Mouse (Mus musculus) heart, postnatal 0 days (tissue): ENCODE results near the gene Trmt1l. TPM values are rescaled to one million over a fixed set of nuclear protein-coding genes. Genes with fewer than 3 reads are reported as not detected.

ENCODE experiments used
- ATAC-seq: fragments of 200-750 bp; cut with Nextera tagmentation; 2 replicates; pipeline ENCODE4 v1.8.0; 2017; ENCODE audit warnings: low read depth, moderate number of reproducible peaks, moderate library complexity; ENCODE audit not compliant: insufficient read depth
- DNase-seq: peaks from one replicate; pipeline ENCODE4 v3.0.0-alpha.2; 2016; ENCODE audit warnings: low spot score
- H3K27ac ChIP-seq: fragments of 300-500 bp; sonication (generic); 2 replicates; pipeline ENCODE4 v1.5.1; 2014; ENCODE audit warnings: low read depth, mild to moderate bottlenecking
- H3K27me3 ChIP-seq: fragments of 300-500 bp; sonication (generic); 2 replicates; pipeline ENCODE4 v1.6.1; 2014; ENCODE audit warnings: low read length, mixed read lengths; ENCODE audit not compliant: control insufficient read depth, insufficient read depth
- H3K36me3 ChIP-seq: fragments of 300-500 bp; sonication (generic); replicated peaks from 2 replicates; pipeline ENCODE4 v1.6.1; 2014; ENCODE audit warnings: low read length, mixed read lengths; ENCODE audit not compliant: control insufficient read depth, insufficient read depth
- H3K4me1 ChIP-seq: fragments of 300-500 bp; sonication (generic); 2 replicates; pipeline ENCODE4 v1.6.1; 2014; ENCODE audit warnings: antibody characterized with exemption; ENCODE audit not compliant: control insufficient read depth, insufficient read depth
- H3K4me2 ChIP-seq: fragments of 300-500 bp; sonication (generic); 2 replicates; pipeline ENCODE4 v1.6.1; 2014; ENCODE audit warnings: low read depth, mild to moderate bottlenecking, low read length, moderate library complexity
- H3K4me3 ChIP-seq: fragments of 300-500 bp; sonication (generic); 2 replicates; pipeline ENCODE4 v1.5.1; 2014; ENCODE audit warnings: low read depth, low read length
- H3K9ac ChIP-seq: fragments of 300-500 bp; sonication (generic); replicated peaks from 2 replicates; pipeline ENCODE4 v1.6.1; 2014; ENCODE audit warnings: low read depth, low read length, mixed read lengths
- H3K9me3 ChIP-seq: fragments of 300-500 bp; sonication (generic); replicated peaks from 2 replicates; pipeline ENCODE4 v1.6.1; 2016; ENCODE audit warnings: low read length; ENCODE audit not compliant: control insufficient read depth
- CTCF ChIP-seq: IDR thresholded peaks from 2 replicates; pipeline ENCODE4 v1.5.1; 2016; ENCODE audit warnings: antibody characterized with exemption, control low read depth, low read depth
- EP300 ChIP-seq: IDR thresholded peaks from 2 replicates; pipeline ENCODE4 v1.6.1; 2016; ENCODE audit warnings: antibody characterized with exemption, low read depth
- WGBS: fragments of 180-500 bp; shearing (Covaris S2); extraction: QIAGEN DNeasy Blood & Tissue Kit; methylation state at CpG from one replicate; pipeline ENCODE4 v1.1.7; 2014; 5-methylcytosine and 5-hydroxymethylcytosine counted together
- polyA plus RNA-seq: library from polyadenylated mRNA; unstranded; fragments of >200 nt; fragmentation: Nextera tagmentation; extraction: Ambion mirVana; gene quantifications from 2 replicates; pipeline ENCODE4 v1.2.1, GENCODE M21; 2015
- total RNA-seq: library from RNA; depleted of rRNA; stranded (reverse); fragments of >200 nt; gene quantifications from 2 replicates; pipeline ENCODE4 v1.2.3, GENCODE M21; 2014; ENCODE audit warnings: low replicate concordance

The Trmt1l gene
- total and polyA plus RNA-seq, 2 experiments from 2014 or later: 12.7 to 24.2 TPM

- no peak overlapping the region for H3K27ac ChIP-seq
- 50% methylated on average over 6 of the region's 6 CpGs for WGBS
- DNase-seq: no peak
- H3K9me3 ChIP-seq: no peaks in the 10 kb centered on the region
- H3K36me3 ChIP-seq: no peaks in the 10 kb centered on the region
- TF ChIP-seq CTCF (no peak), EP300 (no peak)
- no peak overlapping the region for H3K9ac ChIP-seq
- H3K4me1 ChIP-seq: peaks cover 37% of the 10 kb centered on the region
- no peak for ATAC-seq
- H3K4me3 ChIP-seq: no peak overlapping the region
- H3K4me2 ChIP-seq: no peak overlapping the region
- no peaks in the 10 kb centered on the region for H3K27me3 ChIP-seq
Measured at GRCm38 (mm10) chr1:151494711-151495110, 66.4 kb downstream of the Trmt1l start.

DNA sequence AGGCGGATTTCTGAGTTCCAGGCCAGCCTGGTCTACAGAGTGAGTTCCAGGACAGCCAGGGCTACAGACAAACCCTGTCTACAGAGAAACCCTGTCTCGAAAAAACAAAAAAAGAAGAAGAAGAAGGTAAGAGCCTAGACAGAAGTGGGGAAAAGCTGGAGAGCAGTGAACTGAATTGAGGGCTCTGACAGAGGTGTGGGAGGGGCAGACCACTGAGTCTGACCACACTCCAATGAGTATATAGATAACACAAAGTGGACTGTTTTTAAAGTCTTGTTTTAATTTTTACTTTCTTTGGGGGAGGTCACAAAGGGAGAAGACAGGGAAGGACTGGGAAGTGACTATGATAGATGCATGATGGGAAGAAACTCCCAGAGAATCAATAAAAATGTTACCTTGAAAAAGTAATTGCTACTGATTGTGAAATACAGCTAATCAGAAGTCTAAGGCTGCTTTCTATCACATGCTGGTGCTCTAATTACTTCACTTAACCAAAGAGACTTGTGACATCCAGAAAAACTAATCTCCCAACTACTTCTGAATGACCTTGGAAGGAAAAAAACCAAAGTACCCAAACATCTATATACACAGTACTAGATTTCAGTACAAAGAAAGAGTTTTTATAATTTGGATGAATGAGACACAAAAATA, 67.4 kb downstream of the Trmt1l start:
- peaks cover 37% of the 10 kb centered on the region for H3K4me1 ChIP-seq
- H3K9me3 ChIP-seq: no peaks in the 10 kb centered on the region
- H3K27ac ChIP-seq: no peak overlapping the region
- 91% methylated on average over 2 of the region's 2 CpGs for WGBS
- no peak overlapping the region for H3K9ac ChIP-seq
- ATAC-seq (no peak), DNase-seq (no peak)
- H3K27me3 ChIP-seq: no peaks in the 10 kb centered on the region
- no peak overlapping the region for H3K4me2 ChIP-seq
- H3K4me3 ChIP-seq: no peak overlapping the region
- TF ChIP-seq CTCF: no peak
- no peak for TF ChIP-seq EP300
- H3K36me3 ChIP-seq: no peaks in the 10 kb centered on the region

DNA sequence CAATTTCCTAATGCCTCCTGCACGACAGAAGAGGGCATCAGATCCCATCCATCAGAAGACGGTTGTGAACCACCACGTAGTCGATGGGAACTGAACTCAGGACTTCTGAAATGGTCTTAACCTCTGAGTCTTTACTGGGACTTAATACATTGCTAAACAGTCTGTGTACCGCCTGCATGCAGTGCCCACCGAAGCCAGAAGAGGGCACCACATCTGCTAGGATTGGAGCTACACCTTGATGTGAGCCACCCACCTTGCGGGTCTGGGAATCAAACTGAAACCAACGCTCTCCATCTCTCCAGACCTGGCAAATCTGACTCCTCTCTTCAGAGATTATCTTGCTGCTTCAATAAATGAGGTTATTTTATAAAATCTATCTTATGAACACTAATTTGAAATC, 68.7 kb downstream of the Trmt1l start:
- Histone ChIP-seq H3K9ac (no peak overlapping the region), H3K4me1 (peaks cover 34% of the 10 kb centered on the region), H3K4me3 (no peak overlapping the region), H3K9me3 (no peaks in the 10 kb centered on the region), H3K36me3 (no peaks in the 10 kb centered on the region), H3K27me3 (no peaks in the 10 kb centered on the region), H3K27ac (peak overlapping the region; percentile 55; the same call in 1 of the 2 replicates), H3K4me2 (no peak overlapping the region)
- 80% methylated on average over 8 of the region's 8 CpGs for WGBS
- DNase-seq: no peak
- TF ChIP-seq CTCF (peak; percentile 44), EP300 (no peak)
- no peak for ATAC-seq

DNA sequence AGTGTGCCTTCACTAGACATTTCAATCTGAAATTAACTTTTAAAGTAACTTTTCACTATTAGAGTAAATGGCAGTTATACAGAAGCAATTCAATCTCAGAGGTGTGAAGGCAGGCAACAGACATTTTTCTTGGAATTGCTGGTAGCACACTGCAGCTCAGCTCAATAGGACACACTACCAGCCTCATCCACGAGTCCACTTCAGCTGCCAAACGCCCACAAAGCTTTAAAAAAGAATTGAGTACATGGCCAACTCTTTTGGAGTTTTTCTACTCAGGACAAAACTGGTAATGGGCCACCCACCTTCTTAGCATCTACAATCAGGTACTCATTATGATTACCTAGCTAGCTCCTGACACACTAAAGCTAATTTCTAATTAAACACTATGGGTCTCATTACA, 69.6 kb downstream of the Trmt1l start:
- WGBS: 46% methylated on average over 2 of the region's 2 CpGs
- ATAC-seq: no peak
- DNase-seq: no peak
- Histone ChIP-seq H3K9ac (no peak overlapping the region), H3K27ac (no peak overlapping the region), H3K27me3 (no peaks in the 10 kb centered on the region), H3K4me3 (no peak overlapping the region), H3K36me3 (no peaks in the 10 kb centered on the region), H3K9me3 (no peaks in the 10 kb centered on the region), H3K4me1 (peaks cover 34% of the 10 kb centered on the region), H3K4me2 (0 out of 2 replicates have a peak overlapping the region, but pooled peaks have one; percentile 69)
- TF ChIP-seq EP300: no peak
- TF ChIP-seq CTCF: no peak

DNA sequence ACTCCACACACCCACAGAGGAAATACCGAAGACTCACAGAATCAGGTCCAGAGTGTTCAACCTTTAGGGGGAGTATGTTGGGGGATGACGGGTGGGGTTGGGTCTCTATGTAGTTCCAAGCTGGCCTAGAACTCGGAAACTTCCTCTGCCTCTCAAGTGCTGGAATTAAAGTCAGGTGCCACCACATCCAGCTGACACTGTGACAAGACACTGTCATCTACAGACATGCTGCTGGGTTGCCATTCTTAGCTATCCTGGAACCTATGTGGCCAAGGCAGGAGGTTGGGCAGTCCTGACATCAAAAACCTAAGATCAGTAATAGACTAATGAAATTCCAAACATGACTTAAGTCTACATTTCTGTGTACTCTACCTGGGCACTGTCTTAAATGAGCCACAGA, 70.0 kb downstream of the Trmt1l start:
- Histone ChIP-seq H3K4me2 (peak overlapping the region; percentile 69; the same call in 1 of the 2 replicates), H3K4me1 (peaks cover 34% of the 10 kb centered on the region), H3K36me3 (no peaks in the 10 kb centered on the region), H3K9ac (0 out of 2 replicates have a peak overlapping the region, but pooled peaks have one; percentile 0), H3K27me3 (no peaks in the 10 kb centered on the region), H3K4me3 (no peak overlapping the region), H3K9me3 (no peaks in the 10 kb centered on the region), H3K27ac (no peak overlapping the region)
- TF ChIP-seq CTCF: no peak
- no peak for TF ChIP-seq EP300
- DNase-seq (no peak), ATAC-seq (no peak)
- 68% methylated on average over 3 of the region's 3 CpGs for WGBS
